Mouse (Mus musculus) C2C12 (cell line): Measurements from ENCODE around the gene Slc16a10.

Experiments
- CEBPB ChIP-seq: IDR thresholded peaks from one replicate; pipeline ENCODE4 v1.6.1; 2011; ENCODE audit warnings: low read depth, mild to moderate bottlenecking, control low read depth, moderate library complexity
- CTCF ChIP-seq: IDR thresholded peaks from one replicate; pipeline ENCODE4 v1.5.1; 2011; ENCODE audit not compliant: control insufficient read depth, insufficient read depth, insufficient read length
- MAX ChIP-seq: IDR thresholded peaks from one replicate; pipeline ENCODE4 v1.6.1; 2011; ENCODE audit warnings: mild to moderate bottlenecking, control low read depth
- MYOD1 ChIP-seq: IDR thresholded peaks from one replicate; pipeline ENCODE4 v1.6.1; 2011; ENCODE audit warnings: low read depth; ENCODE audit not compliant: control insufficient read depth, insufficient read length
- MYOG ChIP-seq: IDR thresholded peaks from one replicate; pipeline ENCODE4 v1.6.1; 2011; ENCODE audit not compliant: control insufficient read depth, insufficient read length; ENCODE audit errors: extremely low read depth
- USF1 ChIP-seq: IDR thresholded peaks from one replicate; pipeline ENCODE4 v1.6.1; 2011; ENCODE audit warnings: low read depth, mild to moderate bottlenecking, control low read depth, moderate library complexity

- no peak for TF ChIP-seq CTCF
- TF ChIP-seq CEBPB = no peak
- TF ChIP-seq MYOG = no peak
- no peak for TF ChIP-seq MAX
- TF ChIP-seq USF1 = no peak
- TF ChIP-seq MYOD1 = no peak
Observed at GRCm38 (mm10) chr10:40073608-40074007, 68.5 kb downstream of the Slc16a10 start.
